Mouse (Mus musculus) forebrain, postnatal 0 days (tissue): ENCODE results near the gene Art3. TPM values are rescaled to one million over a fixed set of nuclear protein-coding genes. Genes with fewer than 3 reads are reported as not detected.
"Not testable (repeated sequence)": the region's sequence is repeated elsewhere in the genome, so short reads cannot be mapped to it uniquely, and the experiment has no call there.

Experiments
- ATAC-seq: fragments of 200-750 bp; cut with Nextera tagmentation; 2 replicates; pipeline ENCODE4 v1.8.0; 2017; ENCODE audit warnings: mild to moderate bottlenecking, moderate library complexity
- DNase-seq: peaks from one replicate; pipeline ENCODE4 v3.0.0-alpha.2; 2015
- H3K27ac ChIP-seq: fragments of 300-500 bp; sonication (generic); 2 replicates; pipeline ENCODE4 v1.5.1; 2014; ENCODE audit warnings: low read depth, mild to moderate bottlenecking, antibody characterized with exemption, low read length, moderate library complexity, mixed read lengths
- H3K27me3 ChIP-seq: fragments of 300-500 bp; sonication (generic); 2 replicates; pipeline ENCODE4 v1.6.1; 2014; ENCODE audit warnings: mild to moderate bottlenecking, low read length, mixed read lengths; ENCODE audit not compliant: insufficient read depth
- H3K36me3 ChIP-seq: fragments of 300-500 bp; sonication (generic); 2 replicates; pipeline ENCODE4 v1.6.1; 2014; ENCODE audit warnings: mild to moderate bottlenecking, moderate library complexity; ENCODE audit not compliant: insufficient read depth
- H3K4me1 ChIP-seq: fragments of 300-500 bp; sonication (generic); 2 replicates; pipeline ENCODE4 v1.6.1; 2014; ENCODE audit warnings: antibody characterized with exemption; ENCODE audit not compliant: insufficient read depth
- H3K4me2 ChIP-seq: fragments of 300-500 bp; sonication (generic); 2 replicates; pipeline ENCODE4 v1.6.1; 2014; ENCODE audit warnings: low read depth, mild to moderate bottlenecking, moderate library complexity
- H3K4me3 ChIP-seq: fragments of 300-500 bp; sonication (generic); 2 replicates; pipeline ENCODE4 v1.5.1; 2014; ENCODE audit warnings: low read depth, low read length, mixed read lengths
- H3K9ac ChIP-seq: fragments of 300-500 bp; sonication (generic); 2 replicates; pipeline ENCODE4 v1.6.1; 2014; ENCODE audit warnings: mild to moderate bottlenecking
- H3K9me3 ChIP-seq: fragments of 300-500 bp; sonication (generic); 2 replicates; pipeline ENCODE4 v1.6.1; 2016; ENCODE audit warnings: low read length
- CTCF ChIP-seq: sonication (generic); IDR thresholded peaks from 2 replicates; pipeline ENCODE4 v1.5.1; 2016; ENCODE audit warnings: antibody characterized with exemption, control low read depth, low read depth
- WGBS: fragments of 180-500 bp; shearing (Covaris S2); extraction: QIAGEN DNeasy Blood & Tissue Kit; methylation state at CpG from one replicate; pipeline ENCODE4 v1.1.7; 2014; 5-methylcytosine and 5-hydroxymethylcytosine counted together
- polyA plus RNA-seq: library from polyadenylated mRNA; unstranded; fragments of >200 nt; fragmentation: Nextera tagmentation; extraction: Ambion mirVana; gene quantifications from 2 replicates; pipeline ENCODE4 v1.2.1, GENCODE M21; 2015
- total RNA-seq: library from RNA; depleted of rRNA; stranded (reverse); fragments of >200 nt; gene quantifications from 2 replicates; pipeline ENCODE4 v1.2.3, GENCODE M21; 2014

Art3 gene
- total and polyA plus RNA-seq, 2 experiments from 2014 or later: 3.5 to 8.0 TPM

- DNase-seq (no peak), ATAC-seq (no peak)
- no peaks in the 10 kb centered on the region for H3K27me3 ChIP-seq
- no peak overlapping the region for H3K9ac ChIP-seq
- H3K36me3 ChIP-seq: no peaks in the 10 kb centered on the region
- no peak for TF ChIP-seq CTCF
- H3K4me3 ChIP-seq: no peak overlapping the region
- H3K9me3 ChIP-seq: no peaks in the 10 kb centered on the region
- 82% methylated on average over 3 of the region's 3 CpGs for WGBS
- H3K4me2 ChIP-seq: no peak overlapping the region
- H3K27ac ChIP-seq: no peak overlapping the region
- no peaks in the 10 kb centered on the region for H3K4me1 ChIP-seq
Measured at GRCm38 (mm10) chr5:92336743-92337142, 5.1 kb downstream of the Art3 start.

- H3K4me2 ChIP-seq: no peak overlapping the region
- no peaks in the 10 kb centered on the region for H3K36me3 ChIP-seq
- H3K27ac ChIP-seq: no peak overlapping the region
- H3K4me3 ChIP-seq: no peak overlapping the region
- DNase-seq (no peak), ATAC-seq (no peak)
- 76% methylated on average over 4 of the region's 4 CpGs for WGBS
- no peak for TF ChIP-seq CTCF
- H3K4me1 ChIP-seq: no peaks in the 10 kb centered on the region
- no peak overlapping the region for H3K9ac ChIP-seq
- no peaks in the 10 kb centered on the region for H3K9me3 ChIP-seq
- H3K27me3 ChIP-seq: no peaks in the 10 kb centered on the region
Measured at GRCm38 (mm10) chr5:92340606-92341005, 9.0 kb downstream of the Art3 start.

GRCm38 (mm10) chr5:92345006-92345405, 13.4 kb downstream of the Art3 start:
- no peaks in the 10 kb centered on the region for H3K36me3 ChIP-seq
- no peak overlapping the region for H3K9ac ChIP-seq
- no peak overlapping the region for H3K27ac ChIP-seq
- no peak for TF ChIP-seq CTCF
- no peak for ATAC-seq
- no peak for DNase-seq
- H3K4me2 ChIP-seq: no peak overlapping the region
- no peaks in the 10 kb centered on the region for H3K9me3 ChIP-seq
- 89% methylated on average over 8 of the region's 8 CpGs for WGBS
- no peaks in the 10 kb centered on the region for H3K4me1 ChIP-seq
- no peaks in the 10 kb centered on the region for H3K27me3 ChIP-seq
- H3K4me3 ChIP-seq: no peak overlapping the region

GRCm38 (mm10) chr5:92348794-92349413, 17.3 kb downstream of the Art3 start, which contains the start of gene Cxcl10:
Cxcl10 (minus strand) TSS chr5:92348889.
- 16% methylated on average over 14 of the region's 14 CpGs for WGBS
- H3K9ac ChIP-seq: no peak within 1 kb of the TSS

GRCm38 (mm10) chr5:92349731-92350130, 18.1 kb downstream of the Art3 start:
- DNase-seq (no peak), ATAC-seq (no peak)
- Histone ChIP-seq H3K36me3 (no peaks in the 10 kb centered on the region), H3K27me3 (no peaks in the 10 kb centered on the region), H3K9me3 (no peaks in the 10 kb centered on the region), H3K4me1 (no peaks in the 10 kb centered on the region), H3K27ac (no peak overlapping the region), H3K4me3 (no peak overlapping the region), H3K4me2 (no peak overlapping the region), H3K9ac (no peak overlapping the region)
- WGBS: 85% methylated on average over 7 of the region's 7 CpGs
- no peak for TF ChIP-seq CTCF

More at GRCm38 (mm10) chr5:92348794-92349413, 17.3 kb downstream of the Art3 start, which contains the start of gene Cxcl10:
- no peaks in the 10 kb centered on the region for H3K4me1 ChIP-seq
- peak within 1 kb of the TSS; percentile 41 for H3K4me2 ChIP-seq
- peak; percentile 38 for DNase-seq
- H3K27ac ChIP-seq: no peak within 1 kb of the TSS
- no peaks in the 10 kb centered on the region for H3K9me3 ChIP-seq
- H3K27me3 ChIP-seq: no peaks in the 10 kb centered on the region
- TF ChIP-seq CTCF: no peak
- H3K36me3 ChIP-seq: no peaks in the 10 kb centered on the region
- ATAC-seq: peak; percentile 86
- peak within 1 kb of the TSS; percentile 26 for H3K4me3 ChIP-seq

- H3K4me3 ChIP-seq, ATAC-seq, H3K9me3 ChIP-seq, H3K4me2 ChIP-seq, H3K27ac ChIP-seq, H3K27me3 ChIP-seq, DNase-seq, H3K4me1 ChIP-seq, H3K36me3 ChIP-seq, H3K9ac ChIP-seq: not testable (repeated sequence)
- 88% methylated on average over 4 of the region's 4 CpGs for WGBS
Measured at GRCm38 (mm10) chr5:92352716-92353115, 21.1 kb downstream of the Art3 start.

- Histone ChIP-seq H3K9me3 (no peaks in the 10 kb centered on the region), H3K27me3 (no peaks in the 10 kb centered on the region), H3K9ac (no peak overlapping the region), H3K4me2 (peak overlapping the region; percentile 26), H3K4me3 (0 out of 2 replicates have a peak overlapping the region, but pooled peaks have one; percentile 5), H3K36me3 (no peaks in the 10 kb centered on the region), H3K4me1 (no peaks in the 10 kb centered on the region), H3K27ac (no peak overlapping the region)
- ATAC-seq (no peak; the same call in 1 of the 2 replicates), DNase-seq (no peak)
- WGBS: 49% methylated on average over 11 of the region's 11 CpGs
- no peak for TF ChIP-seq CTCF
Measured at GRCm38 (mm10) chr5:92353517-92353916, 21.9 kb downstream of the Art3 start.
